Mouse (Mus musculus): Measurements from ENCODE around the gene Dctpp1.

Dctpp1 gene

DNA sequence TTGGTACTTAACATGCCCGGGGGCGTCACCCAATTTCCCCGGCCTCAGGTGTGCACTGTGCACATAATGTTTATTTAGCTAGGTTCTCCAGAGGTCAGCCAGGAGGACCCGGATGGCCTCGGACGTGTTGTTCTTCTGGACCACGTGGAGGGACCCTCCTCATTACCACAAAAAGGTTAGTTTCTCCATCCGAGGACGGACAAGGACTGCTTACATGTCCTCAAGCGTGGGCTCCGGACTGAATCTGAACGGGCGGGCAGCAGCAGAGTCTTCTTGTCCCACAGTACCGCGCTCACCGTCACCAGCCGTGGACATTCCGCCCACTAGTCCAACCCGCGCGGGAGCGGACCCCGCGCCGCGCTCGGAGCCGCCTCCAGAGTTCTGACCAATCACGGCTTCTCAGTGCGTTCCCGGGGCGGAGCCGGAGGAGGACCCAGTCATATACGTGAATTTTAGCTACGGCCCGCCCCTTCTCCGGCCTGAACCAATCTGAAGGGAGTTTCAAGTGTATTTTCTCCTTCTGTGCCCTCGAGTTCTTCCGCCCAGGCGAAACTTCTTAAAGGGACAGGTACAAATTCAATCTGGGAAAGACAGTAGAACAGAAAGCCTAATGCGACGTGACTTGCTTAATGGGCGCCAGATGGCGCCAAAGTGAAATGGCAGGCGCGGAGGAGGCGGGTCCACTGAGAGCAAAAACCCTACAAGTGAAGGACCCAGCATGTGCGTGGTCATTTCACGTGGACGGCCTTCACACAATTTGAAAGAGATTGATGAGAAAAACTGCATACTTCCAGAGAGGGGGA is at the start of gene Dctpp1:
TSS of gene Dctpp1 (minus strand) at position 401 of the 803 bp plus-strand sequence.
- in situ Hi-C loops (cut with MboI): no loop called here

DNA sequence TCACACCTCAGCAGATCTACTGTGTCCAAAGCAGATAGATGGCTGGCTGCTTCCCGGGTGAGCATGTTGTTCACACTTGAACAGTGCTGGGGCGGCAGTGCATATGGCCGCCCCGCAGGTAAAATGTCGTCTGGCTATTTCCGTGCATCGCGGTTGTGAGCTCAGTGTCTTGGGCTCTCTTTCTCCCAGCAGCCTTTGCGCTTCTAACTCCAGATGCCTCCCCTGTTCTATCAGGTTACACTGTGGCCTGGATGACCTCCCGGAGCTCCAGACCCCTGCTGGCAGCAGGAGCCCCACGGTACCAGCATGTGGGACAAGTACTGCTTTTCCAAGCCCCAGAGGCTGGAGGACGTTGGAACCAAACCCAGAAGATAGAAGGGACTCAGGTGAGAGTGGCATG is 49.4 kb upstream of the Dctpp1 start:
- in situ Hi-C loops (cut with MboI): no loop called here

DNA sequence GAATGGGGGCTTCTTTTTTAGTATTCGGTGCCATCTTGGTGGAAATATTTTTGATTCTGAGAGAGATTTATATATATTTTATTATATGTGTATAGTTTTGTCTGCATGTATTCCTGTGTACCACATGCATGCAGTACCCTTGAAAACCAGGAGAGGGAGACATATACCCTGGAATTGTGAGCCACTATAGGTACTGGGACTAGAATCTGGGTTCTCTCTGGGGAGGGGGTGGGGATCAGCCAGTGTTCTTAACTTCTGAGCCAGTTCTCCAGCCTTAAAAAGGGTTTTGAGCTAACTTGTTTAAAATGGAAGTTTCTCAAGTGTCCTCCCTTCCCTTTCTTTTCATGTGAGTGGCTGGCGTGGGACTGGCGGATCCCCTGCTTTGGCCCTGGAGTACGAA is 48.4 kb upstream of the Dctpp1 start:
- in situ Hi-C loops (cut with MboI): no loop called here

DNA sequence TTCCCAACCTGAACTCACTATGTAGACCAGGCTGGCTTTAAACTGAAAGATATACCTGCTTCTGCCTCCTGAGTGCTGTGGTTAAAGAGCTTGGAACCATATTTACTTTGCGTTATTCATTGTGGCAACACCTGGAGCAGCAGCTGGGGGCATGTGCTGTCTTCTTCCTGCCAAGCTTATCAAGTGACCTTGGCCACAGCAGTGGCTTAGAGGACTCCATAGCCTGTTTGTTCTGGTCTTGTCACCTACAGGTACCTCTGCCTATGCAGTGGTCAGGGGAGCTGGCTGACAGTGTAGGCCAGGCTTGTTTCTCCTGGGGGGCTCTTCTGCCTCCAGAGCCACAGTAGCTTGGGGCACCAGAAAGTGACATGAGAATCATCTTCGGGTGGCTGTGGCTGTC is 47.9 kb upstream of the Dctpp1 start:
- in situ Hi-C loops (cut with MboI): no loop called here

DNA sequence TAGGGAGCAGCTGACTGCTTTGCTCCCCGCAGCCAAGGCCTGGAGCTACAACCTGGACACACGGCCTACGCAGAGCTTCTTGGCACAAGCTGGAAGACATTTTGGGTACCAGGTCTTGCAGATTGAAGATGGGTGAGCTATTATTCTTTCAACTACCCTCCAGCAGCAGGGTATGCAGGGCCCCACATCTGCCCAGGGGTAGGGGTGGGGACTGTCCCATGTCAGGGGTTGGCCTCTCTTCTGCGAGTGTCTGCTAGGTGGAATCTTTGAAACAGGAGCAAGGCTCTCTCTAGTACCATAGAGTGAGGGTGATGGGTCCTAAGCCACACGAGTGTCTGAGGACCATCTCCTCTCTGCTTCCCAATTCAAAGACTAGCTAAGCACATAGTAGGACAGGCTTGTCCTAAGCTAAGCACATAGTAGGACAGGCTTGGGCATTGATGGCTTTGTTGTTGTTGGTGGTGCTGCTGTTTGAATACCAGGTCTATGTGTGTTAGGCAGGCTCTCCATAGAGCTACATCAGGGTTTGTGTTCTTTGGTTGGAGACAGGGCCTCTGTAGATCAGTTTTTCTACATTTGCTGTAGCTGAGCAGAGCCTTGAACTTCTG is 37.2 kb upstream of the Dctpp1 start:
- in situ Hi-C loops (cut with MboI): no loop called here

DNA sequence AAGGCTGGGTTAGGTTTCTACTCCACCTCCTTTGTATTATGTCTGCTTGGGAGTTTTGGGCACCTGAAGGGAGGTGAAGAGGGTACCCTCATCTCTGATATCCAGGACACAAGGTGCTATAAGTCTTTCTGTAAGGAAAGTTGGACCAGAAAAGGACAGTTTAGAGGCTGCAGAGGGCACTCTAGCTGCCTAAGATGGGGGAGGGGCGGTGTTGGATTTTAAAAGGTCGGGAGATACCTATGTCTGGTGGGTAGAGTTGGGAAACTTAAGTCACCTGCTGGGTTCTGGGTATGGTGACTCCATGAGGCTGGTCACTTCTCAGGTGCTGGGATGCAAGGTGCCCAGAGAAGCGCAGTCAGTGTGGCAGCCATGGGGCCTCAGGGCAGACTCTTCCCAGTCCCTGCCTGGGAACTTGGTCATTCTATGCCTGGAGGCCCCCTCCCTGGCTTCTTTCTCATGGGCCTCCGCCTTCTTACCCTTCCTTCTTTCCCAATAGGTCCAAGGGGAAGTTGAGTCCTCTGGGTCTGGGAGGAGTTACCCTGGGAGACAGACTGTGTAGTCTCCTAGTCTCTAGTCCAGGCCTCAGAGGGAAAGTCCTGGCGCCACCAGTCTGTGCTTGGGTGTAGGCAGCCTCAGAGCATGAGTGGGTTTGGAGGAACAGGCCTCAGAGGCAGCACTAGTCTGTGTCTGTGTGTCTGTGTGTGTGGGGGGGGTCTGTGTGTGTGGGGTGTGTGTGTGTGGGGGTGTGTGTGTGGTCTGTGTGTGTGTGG is 36.5 kb upstream of the Dctpp1 start:
- in situ Hi-C loops (cut with MboI): no loop called here

DNA sequence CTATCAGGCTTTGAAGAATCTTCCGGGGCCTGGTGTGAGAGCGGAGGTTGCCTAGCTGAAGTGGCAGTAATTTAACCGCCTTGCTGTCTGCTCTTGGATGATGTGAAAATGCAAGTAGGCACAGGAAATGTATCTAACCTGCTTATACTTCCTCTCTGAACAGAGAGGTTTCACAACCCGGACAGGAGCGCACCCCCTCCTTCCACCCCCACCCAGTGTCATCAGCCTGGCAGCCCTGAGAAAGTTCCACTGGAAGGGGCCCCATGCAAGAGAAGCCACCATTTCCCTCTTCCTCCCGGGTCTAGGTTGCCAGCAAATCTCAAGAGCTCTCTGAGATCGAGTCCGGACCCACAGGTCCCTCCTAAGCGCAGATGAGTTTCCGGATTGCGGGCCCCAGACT is 35.6 kb upstream of the Dctpp1 start, which contains the start of gene Itgal:
TSS of gene Itgal (plus strand) at position 163 of the 400 bp plus-strand sequence.
- in situ Hi-C loops (cut with MboI): no loop called here

DNA sequence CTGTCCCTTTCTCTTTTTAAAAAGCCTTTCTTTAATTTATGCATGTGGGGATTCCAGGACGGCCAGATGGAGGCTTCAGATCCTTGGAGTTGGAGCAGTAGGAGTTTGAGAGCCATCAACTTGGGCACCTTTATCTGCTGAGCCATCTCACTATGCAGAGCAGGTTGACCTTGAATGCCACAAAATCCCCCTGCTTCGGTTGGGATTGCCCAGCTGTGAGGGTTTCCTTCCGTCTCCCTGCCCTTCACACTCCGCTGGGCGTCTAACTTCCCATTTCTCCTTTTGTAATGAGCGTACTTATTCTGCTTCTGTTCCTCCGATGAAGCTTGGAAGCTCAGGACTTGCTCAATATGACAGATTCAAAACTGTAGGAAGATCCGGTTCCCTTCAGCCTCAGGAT is 29.6 kb upstream of the Dctpp1 start:
- in situ Hi-C loops (cut with MboI): no loop called here

DNA sequence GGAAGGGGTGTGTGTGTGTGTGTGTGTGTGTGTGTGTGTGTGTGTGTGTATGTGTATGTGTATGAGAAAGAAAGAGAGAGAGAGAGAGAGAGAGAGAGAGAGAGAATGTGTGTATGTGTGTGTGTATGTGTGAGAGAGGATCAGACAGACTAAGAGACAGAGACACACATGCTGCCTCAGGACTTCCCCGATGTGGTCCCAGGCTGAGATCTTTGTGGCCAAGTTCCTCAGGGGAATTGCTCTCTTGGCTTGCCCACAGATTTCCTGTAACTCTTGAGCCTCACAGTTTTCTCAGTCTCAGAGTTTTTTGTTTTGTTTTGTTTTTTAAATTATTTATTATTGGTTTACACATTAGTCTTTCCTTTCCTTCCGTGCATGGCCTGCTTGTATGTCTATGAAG is 28.8 kb upstream of the Dctpp1 start:
- in situ Hi-C loops (cut with MboI): no loop called here

DNA sequence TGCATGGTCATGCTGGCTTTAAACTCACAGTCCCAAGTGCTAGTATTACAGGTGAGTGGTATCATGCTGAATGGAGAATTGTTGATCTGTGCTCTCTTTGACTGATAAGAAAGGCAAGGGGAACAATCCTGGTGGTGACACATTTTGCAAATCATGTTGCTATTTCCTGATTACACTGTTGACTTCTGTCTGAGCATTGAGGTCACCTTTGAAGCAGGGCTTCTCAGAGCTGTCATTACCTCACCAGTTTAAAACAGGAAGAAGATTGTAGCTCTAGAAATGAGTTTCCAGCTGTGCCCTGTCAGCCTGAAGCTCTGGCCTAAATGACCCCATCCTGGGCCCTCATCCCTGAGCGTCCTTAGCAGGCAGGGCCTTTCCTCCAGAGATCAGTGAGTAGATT is 27.4 kb upstream of the Dctpp1 start:
- in situ Hi-C loops (cut with MboI): no loop called here

DNA sequence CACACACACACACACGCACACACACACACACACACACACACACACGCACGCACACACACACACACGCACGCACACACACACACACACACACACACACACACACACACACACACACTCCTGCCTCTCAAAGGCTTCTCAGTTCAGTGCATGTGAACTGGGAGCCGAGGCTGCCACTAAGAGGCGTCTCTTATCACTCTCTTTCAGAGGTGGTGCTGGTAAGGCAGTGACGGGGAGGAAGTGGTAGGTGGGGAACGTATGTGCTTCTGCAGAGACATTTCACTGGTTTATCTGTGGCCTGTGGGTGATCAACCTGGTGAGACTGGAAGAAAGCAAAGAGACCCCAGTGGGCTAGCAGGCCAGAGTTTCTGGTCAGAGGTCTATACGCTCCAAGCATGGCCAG is 24.6 kb upstream of the Dctpp1 start:
- in situ Hi-C loops (cut with MboI): no loop called here

DNA sequence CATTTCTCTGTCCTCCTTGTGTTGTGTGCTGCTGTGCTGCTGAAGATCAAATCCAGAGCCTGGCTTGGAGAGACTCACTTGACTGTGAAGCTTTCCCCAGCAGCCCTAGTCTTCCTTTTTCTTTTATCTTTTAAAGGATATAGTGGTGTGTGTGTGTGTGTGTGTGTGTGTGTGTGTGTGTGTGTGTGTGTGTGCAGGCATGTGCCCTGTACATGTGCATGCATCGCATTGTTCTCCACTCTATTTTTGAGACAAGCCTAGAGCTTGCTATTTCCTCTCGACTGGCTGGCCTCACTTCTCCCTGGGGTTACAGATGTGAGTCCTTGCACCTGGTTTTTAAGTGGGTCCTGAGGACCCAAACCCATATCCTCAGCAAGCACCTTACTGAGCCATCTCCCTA is 21.7 kb upstream of the Dctpp1 start:
- in situ Hi-C loops (cut with MboI): no loop called here

DNA sequence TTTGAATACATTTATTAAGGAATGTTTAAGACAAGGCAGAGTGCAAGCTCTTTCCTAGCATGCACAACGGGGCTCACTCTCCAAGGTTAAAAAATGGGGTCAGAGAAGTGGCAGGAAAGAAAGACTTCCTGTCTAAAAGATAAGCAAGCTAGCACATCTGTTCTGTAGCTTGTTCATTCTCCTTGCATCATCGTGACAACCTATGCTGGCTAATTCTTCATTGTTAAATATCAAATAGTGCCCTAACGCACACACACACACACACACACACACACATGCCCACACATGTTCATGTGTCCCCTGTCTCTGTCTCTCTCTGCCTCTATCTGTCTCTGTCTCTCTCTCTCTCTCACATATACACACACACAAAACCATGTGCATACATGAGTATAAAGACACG is 20.6 kb upstream of the Dctpp1 start:
- in situ Hi-C loops (cut with MboI): no loop called here

DNA sequence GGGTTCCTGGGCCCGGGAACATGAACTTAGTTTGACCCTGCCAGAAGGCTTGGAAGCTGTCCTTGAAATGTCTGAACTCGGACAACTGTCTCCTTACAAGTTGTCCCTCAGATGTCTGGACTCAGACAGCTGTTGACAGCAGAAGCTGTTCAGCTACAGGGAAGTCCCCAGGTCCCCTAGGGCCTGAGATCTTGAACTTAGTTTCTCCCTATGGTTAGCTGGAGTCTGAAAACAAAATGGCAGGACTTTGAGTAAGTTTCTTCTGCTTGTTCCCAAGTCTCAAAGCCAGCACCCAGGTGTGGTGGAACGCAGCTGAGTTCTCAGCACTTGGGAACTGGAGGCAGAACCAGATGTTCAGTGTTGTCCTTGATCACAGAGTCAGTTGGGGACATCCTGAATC is 19.6 kb upstream of the Dctpp1 start:
- in situ Hi-C loops (cut with MboI): no loop called here

DNA sequence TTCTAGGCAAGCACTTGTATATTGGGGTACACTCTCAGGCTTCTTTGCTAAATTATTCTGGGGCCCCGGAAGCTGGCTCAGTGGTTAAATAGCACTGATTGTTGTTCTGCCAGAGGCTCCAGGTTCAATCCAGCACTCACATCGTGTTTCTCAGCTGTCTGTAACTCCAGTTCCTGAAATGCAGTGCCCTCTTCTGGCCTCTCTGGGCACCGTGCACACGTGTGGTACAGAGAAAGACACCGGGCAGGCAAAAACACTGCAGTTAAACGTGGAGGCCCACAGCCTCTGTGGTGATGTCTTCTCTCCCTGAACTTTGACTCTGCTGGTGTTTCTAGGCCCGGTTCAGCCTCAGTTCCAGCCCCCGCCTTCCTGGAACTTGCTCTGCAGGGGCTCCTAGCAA is 17.8 kb upstream of the Dctpp1 start:
- in situ Hi-C loops (cut with MboI): no loop called here

DNA sequence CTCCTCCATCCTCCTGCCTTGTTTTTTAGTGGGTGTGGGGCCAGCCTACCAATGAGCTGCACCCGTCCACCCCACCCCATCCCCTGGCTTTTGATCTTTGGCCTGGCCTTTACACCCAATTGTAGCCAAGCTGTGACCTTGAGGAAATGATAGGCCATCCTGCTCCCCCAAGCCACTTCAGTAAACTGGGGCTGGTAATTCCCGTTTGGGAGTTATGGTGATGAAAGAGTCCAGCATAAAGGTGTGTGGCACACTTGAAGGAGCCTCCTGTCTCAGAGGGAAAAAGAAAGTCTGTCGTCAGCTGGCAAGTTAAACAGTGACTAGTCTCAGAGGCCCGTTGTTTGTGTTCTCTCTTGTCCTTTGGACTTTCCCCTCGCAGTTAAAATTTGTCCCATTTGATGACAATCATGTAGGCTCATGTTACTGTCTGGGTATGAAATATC is 16.0 kb upstream of the Dctpp1 start:
- in situ Hi-C loops (cut with MboI): no loop called here

DNA sequence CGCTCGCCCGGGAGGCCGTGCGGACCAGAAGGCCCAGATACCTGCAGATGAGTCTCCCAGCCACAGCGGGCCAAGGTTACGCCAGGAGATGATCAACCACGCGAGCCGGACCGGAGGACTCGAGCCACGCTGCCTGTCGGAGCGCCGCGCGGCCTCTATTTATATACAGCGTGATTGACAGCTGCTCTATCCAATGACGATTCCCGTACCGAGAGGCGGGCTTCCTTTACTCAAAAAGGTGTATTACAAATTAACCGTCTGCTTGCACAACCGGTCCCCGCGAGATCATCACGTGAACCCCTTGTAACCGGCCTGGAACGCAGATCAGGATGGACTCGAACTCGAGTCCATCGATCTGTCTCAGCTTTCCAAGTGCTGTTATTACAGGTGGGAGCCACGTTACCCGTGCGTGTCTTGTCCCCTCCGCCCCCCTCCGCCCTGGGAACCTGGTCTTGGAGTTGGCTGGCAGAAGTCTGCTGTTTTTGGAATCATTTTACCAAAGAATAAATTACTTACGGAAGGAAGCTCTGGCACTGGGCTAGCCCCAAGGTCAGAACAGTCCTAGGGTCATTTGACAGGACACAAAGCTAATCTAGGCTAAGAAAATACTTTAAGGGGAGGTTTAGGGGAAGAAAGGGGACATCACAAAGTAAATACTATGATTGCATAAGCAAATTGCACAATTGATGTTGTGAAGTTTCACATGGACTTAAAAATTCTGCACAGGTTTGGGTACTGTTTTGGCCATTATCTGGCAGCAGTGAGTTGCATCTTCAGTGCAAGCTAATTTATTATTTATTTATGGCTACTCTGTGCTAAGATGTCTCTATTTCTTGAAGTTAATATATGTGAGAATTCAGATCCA is 13.6 kb upstream of the Dctpp1 start, which contains the start of gene Sephs2:
TSS of gene Sephs2 (minus strand) at position 131 of the 865 bp plus-strand sequence.
- in situ Hi-C loops (cut with MboI): no loop called here

DNA sequence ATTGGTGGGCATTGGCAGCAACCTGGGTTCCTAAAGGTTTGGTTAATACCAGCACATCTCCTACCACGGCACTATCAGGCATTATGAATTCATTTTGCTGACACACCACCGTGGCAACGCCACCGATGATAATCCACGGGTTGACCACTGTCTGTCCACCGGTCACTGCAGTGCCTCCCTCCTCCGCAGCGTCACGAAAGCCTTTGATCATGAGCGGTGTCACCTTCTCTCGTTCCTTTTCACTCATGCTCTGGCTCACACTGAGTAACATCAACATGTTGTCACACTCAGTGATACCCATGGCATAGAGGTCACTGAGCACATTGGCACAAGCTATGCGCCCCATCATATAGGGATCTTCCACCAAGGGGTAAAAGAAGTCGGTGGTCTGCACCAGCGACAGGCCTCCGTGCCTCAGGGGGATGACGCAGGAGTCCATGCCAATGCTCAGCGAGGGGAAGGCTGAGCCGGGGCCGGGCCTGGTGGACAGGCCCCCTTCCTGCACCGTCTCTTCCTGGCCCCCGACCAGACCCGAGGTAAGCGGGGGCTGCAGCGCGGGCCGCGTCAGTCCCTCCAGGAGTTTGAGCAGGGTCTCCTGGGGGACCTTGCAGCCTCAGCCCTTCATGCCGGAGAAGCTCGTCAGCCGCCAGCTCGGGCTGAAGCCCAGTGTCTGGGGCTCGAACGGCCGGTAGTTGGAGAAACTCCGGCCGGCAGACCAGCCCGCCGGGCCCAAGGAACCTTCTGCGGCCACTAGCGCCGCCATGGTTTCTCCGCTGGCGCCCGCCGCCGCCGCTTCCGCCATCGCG is 12.8 kb upstream of the Dctpp1 start:
- in situ Hi-C loops (cut with MboI): no loop called here

DNA sequence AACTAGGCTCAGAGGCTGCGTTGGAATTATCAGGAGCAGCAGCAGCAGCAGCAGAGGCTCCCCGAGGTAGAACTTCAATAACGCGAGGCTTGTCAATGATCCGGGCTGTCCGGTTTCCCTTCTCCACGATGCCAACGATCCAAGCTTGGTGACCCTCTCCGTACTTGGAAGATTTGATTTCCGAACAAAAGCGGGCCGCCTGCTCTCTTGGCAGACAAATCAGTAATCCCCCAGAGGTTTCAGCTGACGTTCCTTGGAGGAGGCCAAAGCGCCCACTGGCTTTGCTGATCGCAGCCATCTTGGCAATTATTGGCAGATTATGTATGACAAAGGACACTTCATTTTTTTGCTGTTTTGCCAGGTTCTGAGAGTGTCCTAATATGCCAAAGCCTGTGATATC is 12.1 kb upstream of the Dctpp1 start:
- in situ Hi-C loops (cut with MboI): no loop called here

DNA sequence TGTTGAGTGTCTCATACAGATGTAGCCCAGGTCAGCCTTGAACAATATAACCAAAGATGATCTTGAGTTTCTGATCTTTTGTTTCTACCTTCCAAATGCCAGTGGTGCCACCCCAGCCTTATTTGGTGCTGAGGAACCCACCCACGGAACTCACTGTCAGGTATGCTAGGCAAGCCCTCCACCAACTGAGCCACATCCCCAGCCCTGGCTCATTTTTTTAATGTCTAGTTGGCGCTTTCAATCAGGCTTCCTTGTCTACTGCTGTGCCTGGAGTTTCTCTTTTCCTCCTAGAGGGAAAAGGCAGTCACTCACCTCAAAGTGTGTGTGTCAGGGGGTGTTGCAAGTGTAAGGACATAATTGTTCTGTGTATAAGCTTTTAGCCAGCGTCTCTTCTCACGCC is 10.6 kb upstream of the Dctpp1 start:
- in situ Hi-C loops (cut with MboI): no loop called here

DNA sequence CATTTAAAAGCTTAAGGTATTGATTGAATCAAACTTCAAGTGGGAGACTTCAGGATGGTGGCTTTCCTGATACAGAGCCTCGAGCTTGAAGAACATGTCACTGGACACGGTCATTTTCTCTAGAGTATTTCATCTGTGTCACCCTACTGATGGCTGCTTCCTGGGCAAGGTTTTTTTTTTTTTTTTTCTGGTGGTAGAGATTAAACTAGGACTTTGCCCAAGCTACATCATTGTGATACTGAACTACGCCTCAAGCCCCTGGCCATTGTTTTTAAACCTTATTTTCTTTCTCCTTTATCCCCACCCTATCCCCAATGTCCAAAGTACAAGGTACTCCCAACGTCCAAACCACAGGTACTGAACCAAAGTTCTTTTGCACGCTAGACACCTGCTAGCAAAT is 10.2 kb upstream of the Dctpp1 start:
- in situ Hi-C loops (cut with MboI): no loop called here

Measured in mature B cell (primary cell).